Mouse (Mus musculus): ENCODE data around the gene Snap91. TPM values are rescaled to one million over a fixed set of nuclear protein-coding genes. Genes with fewer than 3 reads are reported as not detected.

The Snap91 gene
- polyA plus RNA-seq, 1 experiment from 2014 or later: 87.1 TPM

GRCm38 (mm10) chr9:86873681-86874080 lies 6.8 kb downstream of the Snap91 start:
- Histone ChIP-seq H3K4me3 (replicated peaks; ENCODE audit: low read depth, low read length) (no peak overlapping the region), H3K9ac (replicated peaks; ENCODE audit: low read length) (no peak overlapping the region), H3K27me3 (ENCODE audit: control insufficient read depth, insufficient read depth, low read length) (no peaks in the 10 kb centered on the region), H3K9me3 (ENCODE audit: control insufficient read depth, low read length) (no peaks in the 10 kb centered on the region), H3K36me3 (ENCODE audit: control insufficient read depth, insufficient read depth, low read length) (peaks cover 8% of the 10 kb centered on the region), H3K4me2 (ENCODE audit: low read length) (no peak overlapping the region), H3K4me1 (ENCODE audit: control insufficient read depth, insufficient read depth, low read length) (peaks cover 10% of the 10 kb centered on the region), H3K27ac (replicated peaks; ENCODE audit: low read depth, low read length) (no peak overlapping the region)
- no peak for ATAC-seq (ENCODE audit: low FRiP score, low TSS enrichment)
- 94% methylated on average over 4 of the region's 4 CpGs for WGBS
- no peak for DNase-seq

- Histone ChIP-seq H3K36me3 (ENCODE audit: control insufficient read depth, insufficient read depth, low read length) (peaks cover 11% of the 10 kb centered on the region), H3K9ac (replicated peaks; ENCODE audit: low read length) (no peak overlapping the region), H3K4me3 (replicated peaks; ENCODE audit: low read depth, low read length) (no peak overlapping the region), H3K9me3 (ENCODE audit: control insufficient read depth, low read length) (no peaks in the 10 kb centered on the region), H3K27ac (replicated peaks; ENCODE audit: low read depth, low read length) (no peak overlapping the region), H3K27me3 (ENCODE audit: control insufficient read depth, insufficient read depth, low read length) (no peaks in the 10 kb centered on the region), H3K4me1 (ENCODE audit: control insufficient read depth, insufficient read depth, low read length) (no peaks in the 10 kb centered on the region), H3K4me2 (ENCODE audit: low read length) (no peak overlapping the region)
- DNase-seq: no peak
- WGBS: 62% methylated on average over 11 of the region's 11 CpGs
- no peak for ATAC-seq (ENCODE audit: low FRiP score, low TSS enrichment)
Observed at GRCm38 (mm10) chr9:86869586-86870338, 10.7 kb downstream of the Snap91 start.

- Histone ChIP-seq H3K4me1 (ENCODE audit: control insufficient read depth, insufficient read depth, low read length) (no peaks in the 10 kb centered on the region), H3K36me3 (ENCODE audit: control insufficient read depth, insufficient read depth, low read length) (peaks cover 2% of the 10 kb centered on the region; the same call in 1 of the 2 replicates), H3K9ac (replicated peaks; ENCODE audit: low read length) (no peak overlapping the region), H3K4me3 (replicated peaks; ENCODE audit: low read depth, low read length) (no peak overlapping the region), H3K27me3 (ENCODE audit: control insufficient read depth, insufficient read depth, low read length) (no peaks in the 10 kb centered on the region), H3K27ac (replicated peaks; ENCODE audit: low read depth, low read length) (no peak overlapping the region), H3K9me3 (ENCODE audit: control insufficient read depth, low read length) (no peaks in the 10 kb centered on the region), H3K4me2 (ENCODE audit: low read length) (no peak overlapping the region)
- 92% methylated on average over 4 of the region's 4 CpGs for WGBS
- DNase-seq: no peak
- no peak for ATAC-seq (ENCODE audit: low FRiP score, low TSS enrichment)
Observed at GRCm38 (mm10) chr9:86858101-86858500, 22.4 kb downstream of the Snap91 start.

- no peak overlapping the region for H3K9ac ChIP-seq (replicated peaks; ENCODE audit: low read length)
- ATAC-seq (ENCODE audit: low FRiP score, low TSS enrichment) (no peak), DNase-seq (no peak)
- WGBS: 91% methylated on average over 2 of the region's 2 CpGs
- H3K9me3 ChIP-seq (ENCODE audit: control insufficient read depth, low read length): no peaks in the 10 kb centered on the region
- H3K36me3 ChIP-seq (ENCODE audit: control insufficient read depth, insufficient read depth, low read length): peaks cover 2% of the 10 kb centered on the region; the same call in 1 of the 2 replicates
- no peak overlapping the region for H3K27ac ChIP-seq (replicated peaks; ENCODE audit: low read depth, low read length)
- no peaks in the 10 kb centered on the region for H3K4me1 ChIP-seq (ENCODE audit: control insufficient read depth, insufficient read depth, low read length)
- no peak overlapping the region for H3K4me3 ChIP-seq (replicated peaks; ENCODE audit: low read depth, low read length)
- H3K4me2 ChIP-seq (ENCODE audit: low read length): no peak overlapping the region
- no peaks in the 10 kb centered on the region for H3K27me3 ChIP-seq (ENCODE audit: control insufficient read depth, insufficient read depth, low read length)
Observed at GRCm38 (mm10) chr9:86857626-86858025, 22.8 kb downstream of the Snap91 start.

GRCm38 (mm10) chr9:86852861-86853260 lies 27.6 kb downstream of the Snap91 start:
- WGBS: 96% methylated on average over 3 of the region's 3 CpGs
- ATAC-seq (ENCODE audit: low FRiP score, low TSS enrichment) (no peak), DNase-seq (no peak)
- Histone ChIP-seq H3K36me3 (ENCODE audit: control insufficient read depth, insufficient read depth, low read length) (no peaks in the 10 kb centered on the region), H3K4me2 (ENCODE audit: low read length) (no peak overlapping the region), H3K9me3 (ENCODE audit: control insufficient read depth, low read length) (no peaks in the 10 kb centered on the region), H3K9ac (replicated peaks; ENCODE audit: low read length) (no peak overlapping the region), H3K4me3 (replicated peaks; ENCODE audit: low read depth, low read length) (no peak overlapping the region), H3K4me1 (ENCODE audit: control insufficient read depth, insufficient read depth, low read length) (no peaks in the 10 kb centered on the region), H3K27ac (replicated peaks; ENCODE audit: low read depth, low read length) (no peak overlapping the region), H3K27me3 (ENCODE audit: control insufficient read depth, insufficient read depth, low read length) (no peaks in the 10 kb centered on the region)

- Histone ChIP-seq H3K9me3 (ENCODE audit: control insufficient read depth, low read length) (no peaks in the 10 kb centered on the region), H3K4me2 (ENCODE audit: low read length) (no peak overlapping the region), H3K4me3 (replicated peaks; ENCODE audit: low read depth, low read length) (no peak overlapping the region), H3K4me1 (ENCODE audit: control insufficient read depth, insufficient read depth, low read length) (no peaks in the 10 kb centered on the region), H3K36me3 (ENCODE audit: control insufficient read depth, insufficient read depth, low read length) (no peaks in the 10 kb centered on the region), H3K27me3 (ENCODE audit: control insufficient read depth, insufficient read depth, low read length) (no peaks in the 10 kb centered on the region), H3K27ac (replicated peaks; ENCODE audit: low read depth, low read length) (no peak overlapping the region), H3K9ac (replicated peaks; ENCODE audit: low read length) (no peak overlapping the region)
- DNase-seq (no peak), ATAC-seq (ENCODE audit: low FRiP score, low TSS enrichment) (no peak)
- WGBS: 86% methylated on average over 5 of the region's 5 CpGs
Observed at GRCm38 (mm10) chr9:86851689-86852088, 28.8 kb downstream of the Snap91 start.

GRCm38 (mm10) chr9:86850452-86851207 lies 29.8 kb downstream of the Snap91 start:
- H3K4me1 ChIP-seq (ENCODE audit: control insufficient read depth, insufficient read depth, low read length): no peaks in the 10 kb centered on the region
- no peak overlapping the region for H3K9ac ChIP-seq (replicated peaks; ENCODE audit: low read length)
- H3K27me3 ChIP-seq (ENCODE audit: control insufficient read depth, insufficient read depth, low read length): no peaks in the 10 kb centered on the region
- H3K9me3 ChIP-seq (ENCODE audit: control insufficient read depth, low read length): no peaks in the 10 kb centered on the region
- no peak overlapping the region for H3K4me3 ChIP-seq (replicated peaks; ENCODE audit: low read depth, low read length)
- DNase-seq (no peak), ATAC-seq (ENCODE audit: low FRiP score, low TSS enrichment) (no peak)
- no peak overlapping the region for H3K4me2 ChIP-seq (ENCODE audit: low read length)
- WGBS: 84% methylated on average over 3 of the region's 3 CpGs
- H3K36me3 ChIP-seq (ENCODE audit: control insufficient read depth, insufficient read depth, low read length): no peaks in the 10 kb centered on the region
- H3K27ac ChIP-seq (replicated peaks; ENCODE audit: low read depth, low read length): no peak overlapping the region

GRCm38 (mm10) chr9:86843747-86844353 lies 36.6 kb downstream of the Snap91 start:
- Histone ChIP-seq H3K36me3 (ENCODE audit: control insufficient read depth, insufficient read depth, low read length) (no peaks in the 10 kb centered on the region), H3K4me3 (replicated peaks; ENCODE audit: low read depth, low read length) (no peak overlapping the region), H3K4me1 (ENCODE audit: control insufficient read depth, insufficient read depth, low read length) (no peaks in the 10 kb centered on the region), H3K4me2 (ENCODE audit: low read length) (no peak overlapping the region), H3K27ac (replicated peaks; ENCODE audit: low read depth, low read length) (no peak overlapping the region), H3K9me3 (ENCODE audit: control insufficient read depth, low read length) (no peaks in the 10 kb centered on the region), H3K9ac (replicated peaks; ENCODE audit: low read length) (no peak overlapping the region), H3K27me3 (ENCODE audit: control insufficient read depth, insufficient read depth, low read length) (no peaks in the 10 kb centered on the region)
- DNase-seq (no peak), ATAC-seq (ENCODE audit: low FRiP score, low TSS enrichment) (peak; percentile 46; the same call in 1 of the 2 replicates)
- WGBS: 93% methylated on average over 5 of the region's 5 CpGs
